In genomic region chr12:89530679-89531350, GRCm38 (mm10) we compare ENCODE assay signal across 10 mouse cellular contexts.
DNase-seq lines count a peak whose midpoint lies in the region; ATAC-seq and TF ChIP-seq lines count a peak whose summit lies in the region.
"Had no signal": no experiment of that assay in that cellular context is flagged by ENCODE, and none has a peak within 500 bp of the region (broad histone marks: within the 10 kb centered on the region; RNA-seq: fewer than 3 reads in every experiment).

No protein-coding gene starts in this region.

- no peak for TF ChIP-seq POLR2A in heart, adult 2 months (IDR thresholded peaks at IDR 0.05; ENCODE audit: insufficient read depth, low read depth, low read length)
- no peak for TF ChIP-seq POLR2A in limb, embryonic 14.5 days (IDR thresholded peaks at IDR 0.05; ENCODE audit: borderline replicate concordance, extremely low read depth, insufficient read depth, insufficient read length)

- H3K9me3 ChIP-seq in forebrain, embryonic 11.5 days (ENCODE audit: control insufficient read depth, low read length) = no peaks in the 10 kb centered on the region
- H3K9me3 ChIP-seq in limb, embryonic 14.5 days (ENCODE audit: control insufficient read depth, low read length) = no peaks in the 10 kb centered on the region

- H3K27me3 ChIP-seq in heart, adult 2 months (ENCODE audit: control insufficient read depth, insufficient read depth, low read length) = no peaks in the 10 kb centered on the region
- H3K27me3 ChIP-seq in forebrain, embryonic 11.5 days (ENCODE audit: control insufficient read depth, insufficient read depth, low read length) = no peaks in the 10 kb centered on the region
- no peaks in the 10 kb centered on the region for H3K27me3 ChIP-seq in limb, embryonic 14.5 days (ENCODE audit: control insufficient read depth, insufficient read depth, low read length)

- WGBS in heart, adult 2 months = 28% methylated on average over 4 of the region's 4 CpGs
- WGBS in forebrain, embryonic 11.5 days = 0% methylated on average over 4 of the region's 4 CpGs
- 14% methylated on average over 4 of the region's 4 CpGs for WGBS in limb, embryonic 14.5 days

- no peak overlapping the region for H3K4me3 ChIP-seq in heart, adult 2 months
- H3K4me3 ChIP-seq in forebrain, embryonic 11.5 days (ENCODE audit: low read depth, low read length) = no peak overlapping the region
- no peak overlapping the region for H3K4me3 ChIP-seq in limb, embryonic 14.5 days (replicated peaks; ENCODE audit: low read length)

- no peaks in the 10 kb centered on the region for H3K79me2 ChIP-seq in heart, adult 2 months (replicated peaks; ENCODE audit: control insufficient read depth, insufficient read depth, low read length)

- H3K27ac ChIP-seq in heart, adult 2 months = no peak overlapping the region
- H3K27ac ChIP-seq in forebrain, embryonic 11.5 days (ENCODE audit: low read depth, low read length) = no peak overlapping the region
- no peak overlapping the region for H3K27ac ChIP-seq in limb, embryonic 14.5 days (replicated peaks; ENCODE audit: low read depth, low read length)

- TF ChIP-seq EP300 in heart, adult 2 months (IDR thresholded peaks at IDR 0.05; ENCODE audit: insufficient read depth, low read depth, low read length) = no peak

- no peak for DNase-seq in heart, adult 2 months
- no peak for DNase-seq in heart, postnatal 4 days
- peak; percentile 60 for DNase-seq in Muller cell, postnatal 12 days (ENCODE audit: inconsistent ontology term)
- DNase-seq in forebrain, embryonic 11.5 days (ENCODE audit: low spot score) = peak; percentile 72
- peak; percentile 40 for DNase-seq in limb, embryonic 14.5 days (ENCODE audit: low spot score)
- DNase-seq in left cerebral cortex, adult 18-20 months (ENCODE audit: low spot score in 2 of 2) = no peak
- no peak for DNase-seq in cerebellum, postnatal 4 days (ENCODE audit: low spot score in 2 of 2)
- DNase-seq: heart, adult 18-20 months; kidney, postnatal 14 days had no signal

- intact Hi-C loops in heart, adult 2 months (cut with DNase I) = no loop called here

- TF ChIP-seq CTCF in heart, adult 2 months (IDR thresholded peaks at IDR 0.05) = peak; percentile 14; the same call in 1 of the 2 replicates

- H3K9ac ChIP-seq in heart, adult 2 months (ENCODE audit: low read depth, low read length) = no peak overlapping the region
- H3K9ac ChIP-seq in forebrain, embryonic 11.5 days (ENCODE audit: low read length) = no peak overlapping the region
- no peak overlapping the region for H3K9ac ChIP-seq in limb, embryonic 14.5 days (ENCODE audit: low read depth, low read length, severe bottlenecking)

- H3K4me2 ChIP-seq in forebrain, embryonic 11.5 days (ENCODE audit: low read depth, low read length, severe bottlenecking) = no peak overlapping the region
- H3K4me2 ChIP-seq in limb, embryonic 14.5 days (replicated peaks; ENCODE audit: low read depth, low read length, severe bottlenecking) = no peak overlapping the region

- peak; percentile 95 for ATAC-seq in forebrain, embryonic 11.5 days (replicated peaks; ENCODE audit: low FRiP score)
- peak; percentile 34; the same call in 1 of the 2 replicates for ATAC-seq in limb, embryonic 14.5 days (ENCODE audit: low FRiP score, low read depth)
- no peak for ATAC-seq in megakaryocyte-erythroid progenitor cell, adult 5-6 weeks (replicated peaks; ENCODE audit: low FRiP score, low TSS enrichment, poor library complexity, severe bottlenecking)

- no peaks in the 10 kb centered on the region for H3K4me1 ChIP-seq in heart, adult 2 months (ENCODE audit: control insufficient read depth, insufficient read depth, low read length)
- no peaks in the 10 kb centered on the region for H3K4me1 ChIP-seq in forebrain, embryonic 11.5 days (replicated peaks; ENCODE audit: control insufficient read depth, insufficient read depth, low read length)
- no peaks in the 10 kb centered on the region for H3K4me1 ChIP-seq in limb, embryonic 14.5 days (ENCODE audit: control insufficient read depth, insufficient read depth, low read length)

- H3K36me3 ChIP-seq in heart, adult 2 months (ENCODE audit: control insufficient read depth, insufficient read depth, low read length) = no peaks in the 10 kb centered on the region
- no peaks in the 10 kb centered on the region for H3K36me3 ChIP-seq in forebrain, embryonic 11.5 days (ENCODE audit: control insufficient read depth, insufficient read depth, low read length)
- no peaks in the 10 kb centered on the region for H3K36me3 ChIP-seq in limb, embryonic 14.5 days (ENCODE audit: control insufficient read depth, insufficient read depth, low read length)

Comparison
In these comparisons a context has a peak if more than half of its experiments do, and no peak if none do; other contexts are left out.
1. DNase-seq: peak in Muller cell, postnatal 12 days (single experiment), forebrain, embryonic 11.5 days (single experiment) and limb, embryonic 14.5 days (single experiment); none in heart, adult 2 months (0 of 2), heart, postnatal 4 days (single experiment), left cerebral cortex, adult 18-20 months (0 of 2) and cerebellum, postnatal 4 days (0 of 2).